Mouse (Mus musculus): ENCODE results near the gene Plcl2.
"Not testable (repeated sequence)": the region's sequence is repeated elsewhere in the genome, so short reads cannot be mapped to it uniquely, and the experiment has no call there.

Gene Plcl2

DNA sequence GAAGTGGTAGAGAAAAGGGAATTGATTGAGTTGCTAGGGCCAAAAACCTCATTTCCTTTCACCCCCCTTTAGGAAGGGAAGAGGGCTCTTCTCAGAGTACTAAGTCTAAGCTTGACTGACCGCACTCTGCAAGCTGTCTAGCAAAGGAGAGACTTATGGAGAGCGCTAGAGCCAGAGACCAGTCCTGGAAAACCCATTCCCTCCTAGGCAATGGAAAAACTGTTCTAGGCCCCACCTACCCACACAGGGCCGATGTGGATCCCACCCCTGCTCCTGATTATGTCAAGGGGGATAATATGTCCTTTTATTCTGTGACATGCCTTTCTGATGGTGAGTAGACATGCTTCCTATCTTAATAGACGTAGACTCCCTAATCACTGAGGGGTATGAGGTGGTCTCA is 116.4 kb downstream of the Plcl2 start:
- no peak for DNase-seq (ENCODE audit: low spot score)

DNA sequence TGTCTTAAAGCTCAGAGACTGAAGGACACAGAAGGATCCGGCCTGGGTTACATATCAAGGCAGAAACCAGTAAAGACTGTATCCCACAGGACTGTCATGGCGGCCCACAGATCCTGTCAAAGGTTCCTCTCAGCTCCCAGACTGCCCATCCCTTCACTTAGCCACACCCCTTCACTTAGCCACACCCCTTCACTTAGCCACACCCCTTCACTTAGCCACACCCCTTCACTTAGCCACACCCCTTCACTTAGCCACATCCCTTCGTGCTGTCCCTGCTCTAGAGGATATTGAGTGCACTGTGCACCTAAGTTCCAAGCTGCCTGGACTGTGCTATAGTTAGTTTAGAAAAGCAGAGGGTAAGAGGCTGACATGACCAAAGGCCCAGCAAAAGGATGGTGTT is 118.5 kb downstream of the Plcl2 start:
- DNase-seq (ENCODE audit: low spot score), result no peak

DNA sequence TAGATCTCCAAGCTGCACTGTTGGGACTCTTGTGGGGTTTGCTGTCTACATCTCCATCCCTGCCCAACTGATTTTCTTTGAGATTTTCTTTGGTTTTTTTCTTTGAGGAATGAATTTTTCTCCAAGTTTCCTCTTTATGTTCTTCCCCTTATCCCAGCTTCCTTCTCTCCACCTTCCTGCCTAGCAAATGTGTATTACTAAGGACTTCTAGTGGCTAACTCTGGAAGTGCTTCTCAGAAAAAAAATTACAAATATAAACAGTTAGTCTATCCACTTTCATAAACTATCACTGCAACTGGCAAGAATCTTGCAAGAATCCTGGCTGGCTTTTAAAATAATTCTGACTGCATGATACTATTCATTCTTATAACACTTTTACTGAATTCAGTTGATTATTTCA is 119.5 kb downstream of the Plcl2 start:
- DNase-seq (ENCODE audit: low spot score), result no peak

DNA sequence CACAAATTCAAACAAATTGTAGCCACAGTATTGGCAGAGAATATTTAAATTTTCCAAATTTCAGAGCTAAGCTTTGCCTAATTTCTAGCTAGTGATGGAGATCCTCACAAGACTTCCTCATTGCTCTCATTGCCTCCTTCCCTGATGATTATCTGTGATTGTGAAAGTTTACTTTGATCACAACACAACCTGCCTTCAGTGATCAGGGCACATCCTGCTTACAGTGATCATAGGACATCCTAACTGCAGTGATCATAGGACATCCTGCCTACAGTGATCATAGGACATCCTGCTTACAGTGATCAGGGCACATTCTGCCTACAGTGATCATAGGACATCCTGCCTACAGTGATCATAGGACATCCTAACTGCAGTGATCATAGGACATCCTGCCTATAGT is 121.8 kb downstream of the Plcl2 start:
- not testable (repeated sequence) for DNase-seq (ENCODE audit: low spot score)

DNA sequence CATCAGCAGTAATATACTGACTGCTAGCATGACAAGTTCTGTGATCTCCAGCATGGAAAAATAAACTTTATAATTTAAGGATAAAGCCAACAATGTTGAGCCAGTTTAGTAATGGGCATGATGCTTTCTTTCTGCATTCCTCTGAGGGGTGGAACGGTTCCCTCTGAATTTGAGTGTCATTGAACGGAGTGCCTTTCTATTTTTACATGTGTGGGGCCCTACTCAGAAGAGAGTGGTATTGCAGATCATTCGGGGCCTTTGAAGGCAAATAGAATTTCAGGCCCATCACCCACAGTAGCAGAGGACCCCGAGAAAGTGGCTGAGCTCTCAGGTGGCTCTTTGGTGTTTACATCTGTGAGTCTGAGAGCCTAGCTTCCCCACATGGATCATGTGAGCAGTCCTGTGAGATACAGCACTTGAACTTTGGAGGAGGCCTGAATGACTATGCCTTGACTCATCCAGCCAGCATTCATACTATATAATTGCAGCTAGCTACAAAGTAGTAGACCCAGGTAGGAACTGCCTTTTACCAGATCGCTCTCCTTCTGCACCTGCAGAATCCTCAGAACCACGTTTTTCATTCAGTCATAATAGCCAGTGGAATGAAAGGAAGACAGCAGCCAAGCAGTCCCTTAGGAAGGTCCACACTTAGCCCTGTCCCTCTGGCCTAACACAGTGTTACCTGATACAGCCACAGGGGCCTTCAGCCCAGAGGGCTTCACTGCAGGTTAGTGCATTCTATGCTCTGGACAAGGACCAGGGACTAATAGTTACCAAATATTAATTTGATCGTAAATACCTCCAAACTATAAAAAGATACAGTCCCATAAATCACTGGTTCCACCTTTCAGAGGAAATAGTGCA is 125.0 kb downstream of the Plcl2 start:
- no peak for DNase-seq (ENCODE audit: low spot score)

DNA sequence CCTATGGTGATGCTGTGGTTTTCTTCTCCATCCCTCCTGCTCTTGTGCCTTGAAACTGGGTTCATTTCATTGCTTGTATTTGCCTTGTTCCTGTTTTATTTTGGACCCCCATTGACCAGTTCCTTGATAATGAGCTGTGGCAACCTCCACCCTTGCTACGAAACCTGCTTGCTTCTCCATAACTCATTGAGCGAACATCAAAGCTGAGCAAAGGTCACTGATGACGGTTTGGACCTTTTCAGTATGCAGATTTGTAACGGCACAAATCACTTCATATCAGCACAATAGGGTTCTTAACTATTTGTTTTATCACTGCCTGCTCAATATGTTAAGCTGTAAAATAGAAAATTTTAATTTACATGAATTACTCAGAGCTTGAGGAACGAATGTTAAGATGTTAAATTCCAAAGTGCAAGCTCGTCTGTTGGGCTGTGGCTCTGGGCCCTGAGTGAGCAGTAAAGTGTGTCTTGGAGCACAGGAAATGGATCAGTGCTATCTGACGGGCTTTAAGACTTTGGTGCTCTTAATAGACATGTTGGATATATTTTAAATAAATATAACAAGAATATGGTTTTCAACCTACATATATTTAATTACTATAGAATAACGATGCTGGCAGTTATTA is 126.9 kb downstream of the Plcl2 start:
- DNase-seq (ENCODE audit: low spot score), result no peak

DNA sequence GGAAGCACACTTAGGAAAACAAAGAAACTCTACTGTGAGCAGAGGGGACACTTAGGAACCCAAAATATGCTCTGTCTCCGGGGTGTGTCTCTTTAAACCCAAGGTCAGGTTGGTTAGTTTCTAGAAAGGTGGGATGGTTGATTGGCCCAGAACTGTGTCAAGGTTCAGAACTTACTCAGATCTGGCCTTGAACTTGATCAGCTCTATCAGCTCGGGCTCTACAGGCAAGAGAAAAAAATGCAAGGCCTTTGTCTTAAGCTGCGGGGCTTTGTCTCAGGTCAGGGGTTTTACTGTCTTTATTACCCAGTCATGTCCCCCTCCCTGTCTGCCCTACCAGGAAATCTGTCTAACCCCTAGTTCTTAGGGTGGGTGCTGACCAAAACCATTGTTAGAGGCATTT is 129.6 kb downstream of the Plcl2 start:
- no peak for DNase-seq (ENCODE audit: low spot score)

DNA sequence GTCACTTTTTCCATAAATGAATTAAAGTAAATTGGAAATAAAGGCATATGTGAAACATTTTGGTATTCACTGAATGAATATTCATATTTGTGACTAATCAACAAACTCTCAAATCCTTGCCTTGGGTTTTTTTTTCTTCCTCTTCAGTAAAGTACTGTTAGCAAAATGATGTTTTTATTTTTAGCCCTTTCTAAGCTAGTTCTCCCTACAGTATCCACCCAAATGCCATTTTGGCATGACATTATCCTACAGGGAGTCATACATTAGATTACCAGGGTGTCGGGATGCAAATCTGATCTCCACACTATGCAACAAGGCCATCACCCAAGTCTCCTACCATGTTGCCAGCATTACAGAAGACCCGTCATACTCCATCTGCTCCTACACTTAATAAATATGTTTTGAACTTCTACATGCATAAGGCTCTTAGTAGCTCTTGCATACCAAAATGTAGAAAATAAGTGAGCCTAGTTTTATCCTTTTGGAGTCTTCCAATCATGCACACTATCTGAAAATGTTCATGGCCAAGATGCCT is 131.9 kb downstream of the Plcl2 start:
- no peak for DNase-seq (ENCODE audit: low spot score)

DNA sequence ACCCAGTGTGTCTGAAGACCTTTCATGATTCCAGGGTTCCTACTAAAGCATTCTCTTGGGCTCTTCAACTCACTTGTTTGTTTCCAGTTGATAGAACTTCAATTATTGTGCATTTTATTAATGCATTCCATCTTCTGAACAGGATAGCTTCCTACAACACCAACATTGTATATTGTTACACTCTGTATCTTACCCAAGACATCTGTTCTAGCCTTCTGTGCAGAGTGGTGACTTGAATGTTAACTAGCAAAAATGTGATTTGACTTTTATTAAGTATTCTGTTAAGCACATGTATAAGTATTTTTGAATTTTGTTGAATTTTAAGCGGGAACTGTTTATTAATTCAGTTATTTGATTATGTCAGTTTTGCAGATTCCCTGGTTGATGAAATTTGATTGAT is 132.7 kb downstream of the Plcl2 start:
- DNase-seq (ENCODE audit: low spot score), result no peak

DNA sequence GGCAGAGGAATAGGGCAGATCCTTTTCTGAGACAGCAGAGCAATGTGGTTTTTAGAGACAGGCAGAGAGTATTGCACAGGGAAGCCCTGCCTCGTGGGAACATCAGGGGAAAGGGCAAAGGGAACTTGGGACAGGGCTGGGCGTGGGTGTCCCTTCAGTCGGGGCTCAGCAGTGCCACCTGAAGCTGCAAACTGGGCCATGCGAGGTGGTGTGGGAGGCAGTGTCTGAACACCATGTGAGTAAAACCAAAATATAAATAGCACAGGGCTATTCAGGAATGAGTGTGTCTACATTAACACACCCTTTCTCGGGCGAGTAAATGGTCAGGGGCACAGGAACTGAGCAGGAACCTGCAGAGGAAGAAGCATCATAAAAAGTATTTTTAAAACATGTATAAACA is 134.2 kb downstream of the Plcl2 start:
- DNase-seq (ENCODE audit: low spot score), result no peak

DNA sequence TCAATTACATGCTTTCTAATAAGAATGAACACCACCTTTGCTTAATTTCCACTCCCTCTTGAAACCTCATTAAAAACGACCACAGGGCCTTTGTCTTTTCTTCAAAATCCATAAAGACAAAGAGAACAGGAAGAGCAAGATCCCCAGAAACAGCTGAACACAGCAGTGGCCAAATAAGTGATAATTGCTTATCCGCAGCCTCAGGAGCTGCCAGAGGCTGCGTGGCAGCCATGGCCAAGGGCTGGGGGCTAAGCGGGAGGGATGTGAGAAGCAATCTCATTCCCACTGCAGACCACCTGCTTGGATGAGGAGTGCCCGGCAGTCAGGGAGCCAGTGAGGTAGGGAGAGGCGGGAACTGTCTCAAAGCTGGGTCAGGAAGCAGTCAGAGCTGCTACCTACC is 134.8 kb downstream of the Plcl2 start:
- no peak for DNase-seq (ENCODE audit: low spot score)

DNA sequence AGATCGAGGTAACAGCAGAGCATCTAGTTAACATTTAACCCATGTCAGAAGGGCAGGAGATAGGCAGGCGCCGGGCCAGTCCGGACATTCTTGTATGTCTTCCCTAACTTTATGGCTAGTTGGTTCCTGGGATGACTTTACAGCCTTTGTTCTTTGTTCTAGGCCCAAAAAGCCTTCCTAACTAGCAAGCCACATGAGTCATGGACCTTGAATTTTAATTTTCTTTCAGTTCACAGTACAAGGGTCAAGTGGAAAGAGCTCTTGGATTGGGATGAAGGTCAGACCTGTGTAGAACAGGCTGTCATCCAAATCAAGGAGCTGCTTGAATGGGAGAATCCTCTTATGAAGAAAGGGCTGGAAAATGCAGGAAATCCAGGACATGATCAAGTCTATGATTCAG is 138.9 kb downstream of the Plcl2 start:
- DNase-seq (ENCODE audit: low spot score), result not testable (repeated sequence)

DNA sequence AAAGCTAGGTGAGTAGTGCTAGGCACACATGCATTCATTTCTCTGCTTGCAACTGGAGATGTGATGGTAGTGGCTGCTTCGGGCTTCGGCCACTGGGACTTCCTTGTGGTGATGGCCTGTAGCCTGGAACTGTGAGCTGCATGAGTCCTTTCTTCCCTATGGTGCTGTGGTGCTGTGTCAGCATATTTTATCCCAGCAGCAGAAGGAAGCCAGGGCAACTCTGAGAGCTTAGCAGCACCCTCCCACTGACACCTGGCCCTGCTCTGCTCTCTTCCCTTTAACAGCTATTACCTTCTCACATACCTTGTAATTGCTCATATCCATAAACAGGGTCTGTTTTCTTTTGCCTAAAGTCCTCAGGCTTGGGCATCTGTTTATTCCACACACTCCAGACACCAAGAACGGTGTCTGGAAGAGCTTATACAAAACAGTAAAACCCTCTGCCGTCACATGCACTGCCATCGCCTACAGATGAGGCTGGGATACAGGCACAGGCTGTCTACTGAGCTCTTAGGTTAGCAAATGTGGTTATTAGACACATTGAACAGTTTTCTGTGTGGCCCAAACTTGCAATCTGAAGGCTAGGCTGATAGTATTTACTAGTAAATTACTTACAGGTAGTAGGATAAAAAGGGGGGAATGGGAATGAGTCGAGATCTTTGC is 139.7 kb downstream of the Plcl2 start:
- no peak for DNase-seq (ENCODE audit: low spot score)

DNA sequence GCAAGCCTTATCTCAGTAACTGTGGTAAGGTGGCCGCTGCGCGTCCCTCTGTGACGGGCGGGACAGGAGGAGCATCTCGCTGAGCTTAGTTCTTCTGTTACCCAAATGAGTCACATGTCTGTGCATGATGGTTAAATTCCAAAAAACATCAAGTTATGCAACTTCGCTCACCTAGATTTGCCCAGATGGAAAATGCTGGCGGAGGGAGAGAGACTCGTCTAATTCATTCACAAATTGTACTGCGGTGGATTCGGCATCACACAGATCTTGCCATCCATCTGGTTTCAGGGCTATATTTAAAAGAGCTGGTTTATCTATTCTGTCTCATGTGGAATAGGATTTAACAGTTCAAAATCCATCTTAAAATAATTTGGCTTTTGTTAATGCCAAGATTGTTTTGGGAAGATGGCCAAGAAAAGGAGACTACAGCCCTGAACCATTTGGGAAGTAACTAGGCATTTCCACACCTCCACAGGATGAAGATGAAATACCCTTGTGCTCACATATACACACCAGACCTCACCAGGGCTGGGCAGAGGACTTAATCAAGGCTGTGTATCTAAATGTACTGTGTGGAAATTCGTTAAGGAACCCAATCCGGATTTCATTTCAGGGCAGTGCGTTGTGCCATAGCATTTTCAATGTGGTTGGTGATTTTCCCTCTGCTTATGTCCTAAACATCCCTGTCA is 141.5 kb downstream of the Plcl2 start:
- DNase-seq (ENCODE audit: low spot score), result no peak

DNA sequence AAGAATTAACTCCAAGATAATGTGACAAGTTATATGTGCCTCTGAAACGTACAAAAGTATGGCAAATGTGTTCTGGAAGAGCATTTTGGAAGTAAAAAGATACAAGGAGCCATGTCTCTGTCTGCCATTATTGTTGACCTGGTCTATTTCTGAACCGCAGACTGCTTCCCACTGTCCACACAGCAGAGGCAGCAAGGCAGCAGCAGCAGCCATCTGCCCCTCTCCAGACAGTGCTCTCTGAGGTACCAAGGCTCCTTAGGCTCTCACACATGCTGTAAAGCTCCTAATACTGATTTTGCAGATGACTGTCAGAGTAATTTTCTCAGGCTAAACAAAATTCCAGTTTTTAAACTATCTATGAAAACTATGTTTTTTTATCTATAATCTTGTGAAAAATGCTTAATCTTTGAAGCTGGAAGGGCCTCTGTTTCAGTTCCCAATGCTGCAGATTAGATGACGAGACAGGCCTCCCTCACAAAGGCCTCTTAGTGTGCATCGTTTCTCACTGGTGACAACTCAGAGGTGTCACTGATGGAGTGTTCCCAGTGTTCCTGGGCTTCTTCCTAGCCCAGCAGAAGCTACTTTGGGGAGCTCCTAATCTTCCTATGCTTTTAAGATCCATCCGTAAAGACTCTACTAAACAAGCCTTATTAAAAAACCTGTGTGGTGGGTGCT is 145.7 kb downstream of the Plcl2 start:
- DNase-seq (ENCODE audit: low spot score), result no peak

DNA sequence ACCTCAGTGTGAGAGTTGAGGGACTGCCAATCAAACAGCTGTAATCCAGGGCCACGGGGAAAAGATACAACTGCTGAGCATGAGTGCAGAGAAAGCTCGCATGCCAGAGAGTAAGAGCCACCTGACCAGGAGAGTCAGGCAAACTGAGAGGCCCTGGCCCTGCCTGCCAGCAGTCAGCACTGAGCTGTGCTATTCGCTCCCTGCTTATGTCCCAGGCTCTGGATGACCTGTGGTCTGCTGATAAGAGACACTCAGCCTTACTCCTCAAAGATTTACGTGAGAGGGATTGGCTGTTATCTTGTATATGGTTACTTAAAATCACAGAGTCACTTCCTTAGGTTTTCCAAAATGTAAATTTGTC is 146.2 kb downstream of the Plcl2 start:
- no peak for DNase-seq (ENCODE audit: low spot score)

DNA sequence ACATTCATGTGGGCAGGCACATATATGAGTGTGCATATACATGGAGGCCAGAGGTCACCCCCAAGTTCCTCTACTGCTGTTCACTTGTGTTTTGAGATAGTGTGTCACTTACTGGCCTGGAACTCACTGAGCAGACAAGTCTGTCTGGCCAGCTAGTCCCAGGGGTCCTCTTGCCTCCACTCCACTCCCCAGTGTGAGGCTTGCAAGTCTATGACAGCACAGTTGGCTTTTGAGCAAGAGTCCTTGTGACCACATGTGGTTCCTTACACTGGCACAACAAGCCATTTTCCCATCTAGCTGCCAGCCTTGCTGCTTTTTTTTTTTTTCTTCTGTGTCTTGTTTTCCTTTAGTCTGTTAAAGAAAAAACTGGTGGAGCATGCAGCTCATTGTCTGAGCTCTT is 148.1 kb downstream of the Plcl2 start:
- no peak for DNase-seq (ENCODE audit: low spot score)

DNA sequence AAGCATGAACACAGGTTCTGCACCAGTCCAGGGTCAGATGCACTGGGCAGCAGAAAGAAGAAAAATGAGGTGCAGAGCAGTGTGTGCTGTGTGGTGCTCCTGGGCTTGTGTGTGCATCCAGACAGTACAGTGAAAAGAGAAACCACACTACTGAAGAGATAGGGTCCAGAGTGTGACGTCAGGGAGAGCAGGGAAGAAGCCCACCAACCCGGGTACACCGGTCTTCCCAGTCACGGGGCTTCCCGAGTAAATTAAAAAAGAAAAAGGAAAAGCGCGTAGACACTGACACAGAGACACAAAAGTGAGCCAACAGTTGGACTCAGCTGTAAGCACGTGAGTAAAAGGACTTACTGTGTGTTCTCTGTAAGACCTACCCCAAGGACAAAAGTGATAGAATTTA is 149.7 kb downstream of the Plcl2 start:
- DNase-seq (ENCODE audit: low spot score), result no peak

DNA sequence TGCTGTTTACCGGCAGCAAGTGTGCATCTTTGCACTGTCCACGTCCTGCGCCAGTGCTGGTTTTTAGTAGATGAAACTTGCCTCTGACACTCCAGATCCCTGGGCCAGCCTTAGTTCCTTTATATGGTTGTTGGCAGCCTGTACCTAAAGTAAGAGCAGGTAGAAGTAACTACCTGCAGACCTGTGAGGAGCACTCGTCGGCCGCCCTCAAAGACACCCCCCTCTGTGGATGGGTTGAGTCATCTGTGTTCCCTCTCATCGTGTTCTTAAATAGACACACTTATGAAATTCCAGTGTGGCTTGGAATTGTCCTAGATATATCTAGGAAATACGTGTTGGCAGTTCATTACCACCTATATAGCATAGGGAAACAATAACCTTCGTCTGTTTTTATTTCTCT is 158.4 kb downstream of the Plcl2 start:
- DNase-seq (ENCODE audit: low spot score), result no peak

DNA sequence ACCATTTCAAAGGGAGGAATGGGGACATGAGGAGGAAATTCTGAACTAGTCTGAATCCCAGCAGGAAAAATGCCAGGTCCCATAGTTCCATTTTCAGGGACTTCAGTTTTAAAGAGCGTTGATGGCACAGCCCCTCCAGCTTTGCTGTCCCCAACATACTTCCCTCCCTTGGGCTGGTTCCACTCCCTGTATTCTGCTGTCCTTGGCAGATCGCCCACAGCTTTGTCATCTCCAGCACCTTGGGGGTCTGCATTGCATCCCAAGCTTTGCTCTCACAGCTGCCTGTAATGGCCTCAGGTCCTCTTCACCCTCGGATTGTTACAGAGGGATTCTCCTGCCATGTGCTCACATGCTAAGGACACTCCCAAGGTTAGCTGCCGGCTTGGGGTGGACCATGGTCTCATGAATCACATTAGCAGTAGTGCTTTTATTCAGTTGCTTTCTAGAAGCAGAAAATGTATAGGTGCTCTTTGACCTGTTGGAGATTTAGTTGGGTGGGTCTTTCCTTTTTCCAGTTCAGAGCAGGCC is 159.5 kb downstream of the Plcl2 start:
- no peak for DNase-seq (ENCODE audit: low spot score)

DNA sequence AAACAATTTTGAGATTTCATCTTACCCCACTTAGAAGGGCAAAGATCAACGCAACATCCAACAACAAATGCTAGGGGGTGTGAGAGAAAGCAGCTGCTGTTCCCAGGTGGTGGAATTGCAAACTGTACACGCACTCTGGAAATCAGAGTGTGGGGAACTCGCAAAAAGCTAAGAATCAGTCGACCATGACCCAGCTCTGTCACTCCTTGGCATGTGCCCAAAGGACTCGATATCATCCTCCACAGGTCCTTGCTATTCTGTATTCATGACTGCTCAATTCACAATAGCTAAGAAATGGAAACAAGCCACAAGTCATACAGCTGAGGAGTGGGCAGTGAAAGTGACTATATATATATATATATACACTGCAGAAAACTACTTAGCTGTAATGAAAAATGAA is 162.2 kb downstream of the Plcl2 start:
- no peak for DNase-seq (ENCODE audit: low spot score)

DNA sequence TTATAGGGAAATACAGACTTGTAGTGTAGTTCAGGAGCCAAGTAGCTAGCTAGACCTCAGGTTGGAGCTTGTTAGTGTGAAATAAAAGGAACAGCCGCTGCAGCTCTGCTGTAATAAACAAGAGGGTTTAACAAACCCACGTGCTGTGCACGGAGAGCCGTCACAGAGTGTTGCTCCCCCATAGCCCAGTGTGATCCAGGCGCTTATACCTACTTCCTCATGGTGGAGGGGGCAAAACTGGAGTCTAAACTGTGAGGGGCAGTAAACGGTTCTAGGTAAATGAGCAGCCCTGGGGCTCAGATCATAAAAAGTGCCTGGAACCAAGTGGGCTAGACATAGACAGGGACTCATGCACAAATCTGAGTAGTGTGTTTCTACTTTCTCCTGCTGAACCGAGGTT is 165.4 kb downstream of the Plcl2 start:
- DNase-seq (ENCODE audit: low spot score), result no peak
